Mouse (Mus musculus): ENCODE data around the gene Myo1d.
"Not testable (repeated sequence)": the region's sequence is repeated elsewhere in the genome, so short reads cannot be mapped to it uniquely, and the experiment has no call there.

Myo1d gene

GRCm38 (mm10) chr11:80477341-80478199, 302.3 kb downstream of the Myo1d start:
- peak; percentile 49 for DNase-seq

- DNase-seq = peak; percentile 96
Observed at GRCm38 (mm10) chr11:80476222-80477189, 303.3 kb downstream of the Myo1d start, which contains the start of gene Cdk5r1. Cdk5r1 (plus strand) TSS chr11:80477023.

GRCm38 (mm10) chr11:80475544-80475943, 304.3 kb downstream of the Myo1d start:
- DNase-seq = no peak

GRCm38 (mm10) chr11:80474846-80475245, 305.0 kb downstream of the Myo1d start:
- no peak for DNase-seq

GRCm38 (mm10) chr11:80474175-80474691, 305.6 kb downstream of the Myo1d start:
- peak; percentile 39 for DNase-seq

- no peak for DNase-seq
Observed at GRCm38 (mm10) chr11:80471836-80472605, 307.8 kb downstream of the Myo1d start.

GRCm38 (mm10) chr11:80463605-80464130, 316.2 kb downstream of the Myo1d start:
- DNase-seq = not testable (repeated sequence)

- no peak for DNase-seq
Observed at GRCm38 (mm10) chr11:80453198-80453597, 326.6 kb downstream of the Myo1d start.

- DNase-seq = no peak
Observed at GRCm38 (mm10) chr11:80452242-80452641, 327.6 kb downstream of the Myo1d start.

- DNase-seq = no peak
Observed at GRCm38 (mm10) chr11:80449859-80450258, 330.0 kb downstream of the Myo1d start.

- no peak for DNase-seq
Observed at GRCm38 (mm10) chr11:80446916-80447315, 332.9 kb downstream of the Myo1d start.
